Mouse (Mus musculus) embryonic facial prominence, embryonic 11.5 days (tissue): Measurements from ENCODE around the gene Clec14a. TPM values are rescaled to one million over a fixed set of nuclear protein-coding genes. Genes with fewer than 3 reads are reported as not detected.
A peak's percentile ranks its signal among the peaks of the same experiment; 100 is the strongest.
"Not testable (repeated sequence)": the region's sequence is repeated elsewhere in the genome, so short reads cannot be mapped to it uniquely, and the experiment has no call there.

Experiments used
- ATAC-seq: fragments of 200-750 bp; cut with Nextera tagmentation; replicated peaks from 2 replicates; pipeline ENCODE4 v1.8.0; 2017; ENCODE audit warnings: low read depth; ENCODE audit not compliant: insufficient number of reproducible peaks, low FRiP score, low TSS enrichment
- DNase-seq: peaks from one replicate; pipeline ENCODE4 v3.0.0-alpha.2; 2015; ENCODE audit warnings: low spot score
- H3K27ac ChIP-seq: fragments of 300-500 bp; sonication (generic); replicated peaks from 2 replicates; pipeline ENCODE4 v1.5.1; 2014; ENCODE audit warnings: mild to moderate bottlenecking, low read depth, low read length, control low read depth
- H3K27me3 ChIP-seq: fragments of 300-500 bp; sonication (generic); 2 replicates; pipeline ENCODE4 v1.6.1; 2014; ENCODE audit warnings: mild to moderate bottlenecking, low read length, moderate library complexity, mixed read lengths; ENCODE audit not compliant: control insufficient read depth, insufficient read depth
- H3K36me3 ChIP-seq: fragments of 300-500 bp; sonication (generic); replicated peaks from 2 replicates; pipeline ENCODE4 v1.6.1; 2014; ENCODE audit warnings: low read depth, mild to moderate bottlenecking, low read length, moderate library complexity, mixed read lengths; ENCODE audit not compliant: control insufficient read depth, insufficient read depth
- H3K4me1 ChIP-seq: fragments of 300-500 bp; sonication (generic); 2 replicates; pipeline ENCODE4 v1.6.1; 2014; ENCODE audit warnings: low read length, mixed read lengths; ENCODE audit not compliant: control insufficient read depth, insufficient read depth
- H3K4me2 ChIP-seq: fragments of 300-500 bp; sonication (generic); 2 replicates; pipeline ENCODE4 v1.6.1; 2014; ENCODE audit warnings: low read depth, mild to moderate bottlenecking, control low read depth, low read length, moderate library complexity
- H3K4me3 ChIP-seq: fragments of 300-500 bp; sonication (generic); 2 replicates; pipeline ENCODE4 v1.5.1; 2014; ENCODE audit warnings: low read depth, low read length, control low read depth
- H3K9ac ChIP-seq: fragments of 300-500 bp; sonication (generic); replicated peaks from 2 replicates; pipeline ENCODE4 v1.6.1; 2014; ENCODE audit warnings: mild to moderate bottlenecking, control low read depth, low read length
- H3K9me3 ChIP-seq: fragments of 300-500 bp; sonication (generic); replicated peaks from 2 replicates; pipeline ENCODE4 v1.6.1; 2016; ENCODE audit warnings: mild to moderate bottlenecking, low read length, inconsistent platforms, mixed read lengths; ENCODE audit not compliant: control insufficient read depth
- WGBS: fragments of 180-500 bp; shearing (Covaris S2); extraction: QIAGEN DNeasy Blood & Tissue Kit; methylation state at CpG from one replicate; pipeline ENCODE4 v1.1.7; 2014; 5-methylcytosine and 5-hydroxymethylcytosine counted together
- polyA plus RNA-seq: library from polyadenylated mRNA; unstranded; fragments of >200 nt; fragmentation: Nextera tagmentation; extraction: Ambion mirVana; gene quantifications from 2 replicates; pipeline ENCODE4 v1.2.1, GENCODE M21; 2014

The Clec14a gene
- polyA plus RNA-seq, result 5.5 and 6.4 TPM in 2 replicates

DNA sequence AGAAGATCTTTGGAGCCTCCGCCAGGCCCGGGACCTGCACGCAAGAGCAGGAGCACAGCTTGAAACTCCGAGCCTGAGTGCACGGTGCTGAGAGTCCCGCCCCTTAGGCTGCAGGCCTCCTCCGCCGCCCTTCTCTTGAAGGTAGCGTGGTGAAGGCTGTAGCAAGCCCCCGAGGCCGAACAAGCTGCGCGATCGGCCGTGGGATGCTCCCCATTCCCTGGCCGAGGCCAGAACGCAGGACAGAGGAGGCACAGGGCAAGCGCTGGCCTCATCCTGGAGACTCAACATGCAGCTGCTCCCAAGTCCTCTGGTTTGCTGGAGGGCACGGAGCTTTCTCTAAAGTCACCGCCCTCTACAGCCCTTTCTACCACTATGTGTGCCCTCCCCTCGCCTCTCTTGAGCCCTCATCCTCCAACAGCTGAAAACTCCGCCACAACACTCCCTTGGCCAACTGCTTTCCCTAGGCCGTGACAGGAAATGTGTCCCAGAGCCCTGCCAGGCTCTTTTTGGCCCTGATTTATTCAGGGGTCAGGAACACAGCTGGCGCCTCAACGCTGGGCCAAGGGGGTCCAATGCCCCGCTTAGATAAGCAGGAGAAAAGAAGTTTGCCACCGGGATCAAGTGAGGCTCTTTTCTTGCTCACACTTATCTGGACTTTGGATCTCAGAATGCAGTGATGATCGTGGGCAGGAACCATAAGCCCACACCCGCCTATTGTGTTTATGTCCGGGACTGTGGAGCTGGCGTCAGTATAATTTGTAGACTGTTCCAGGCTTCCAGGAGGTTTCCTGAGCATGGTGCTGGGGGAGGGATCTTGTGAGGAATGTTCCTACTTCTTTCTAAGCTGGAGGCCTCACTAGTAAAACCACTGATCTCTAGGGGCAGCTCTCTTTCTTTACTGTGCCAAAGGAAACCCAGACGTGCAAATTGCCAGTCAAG lies at the start of gene Clec14a:
Clec14a (minus strand) TSS at position 728 of the 939 bp plus-strand sequence.
- peak within 1 kb of the TSS; percentile 62 for H3K27ac ChIP-seq
- 6% methylated on average over 32 of the region's 32 CpGs for WGBS
- no peaks in the 10 kb centered on the region for H3K27me3 ChIP-seq
- no peaks in the 10 kb centered on the region for H3K36me3 ChIP-seq
- H3K9me3 ChIP-seq, result no peaks in the 10 kb centered on the region
- H3K9ac ChIP-seq, result peak within 1 kb of the TSS; percentile 68
- peak within 1 kb of the TSS; percentile 28 for H3K4me3 ChIP-seq
- DNase-seq, result peak; percentile 68
- peak within 1 kb of the TSS; percentile 74 for H3K4me2 ChIP-seq
- peak; percentile 90 for ATAC-seq
- H3K4me1 ChIP-seq, result no peaks in the 10 kb centered on the region; the same call in 1 of the 2 replicates

DNA sequence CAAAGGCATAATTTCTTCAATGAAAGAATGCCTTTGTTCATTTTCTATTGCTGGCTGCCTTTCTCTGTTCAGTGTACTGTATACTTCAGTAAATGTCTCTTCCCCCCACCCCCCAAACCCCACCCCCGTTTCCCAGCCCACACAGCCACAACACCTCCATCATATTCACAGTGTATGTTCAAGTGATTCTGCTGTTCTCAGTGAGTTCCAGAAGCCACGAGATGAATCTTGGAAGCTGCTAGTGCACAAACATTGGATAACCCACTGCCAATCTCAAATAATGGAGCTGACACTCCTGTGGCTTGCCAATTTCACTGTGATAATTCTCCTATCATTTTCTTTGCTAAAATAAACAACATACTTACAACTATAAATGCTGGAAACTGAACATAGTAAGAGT lies 38.7 kb upstream of the Clec14a start:
- no peak for ATAC-seq
- Histone ChIP-seq H3K9ac (no peak overlapping the region), H3K4me1 (no peaks in the 10 kb centered on the region), H3K27me3 (no peaks in the 10 kb centered on the region), H3K4me3 (no peak overlapping the region), H3K27ac (no peak overlapping the region), H3K9me3 (no peaks in the 10 kb centered on the region), H3K4me2 (no peak overlapping the region), H3K36me3 (no peaks in the 10 kb centered on the region)
- 75% methylated on average over 2 of the region's 2 CpGs for WGBS
- DNase-seq, result no peak

DNA sequence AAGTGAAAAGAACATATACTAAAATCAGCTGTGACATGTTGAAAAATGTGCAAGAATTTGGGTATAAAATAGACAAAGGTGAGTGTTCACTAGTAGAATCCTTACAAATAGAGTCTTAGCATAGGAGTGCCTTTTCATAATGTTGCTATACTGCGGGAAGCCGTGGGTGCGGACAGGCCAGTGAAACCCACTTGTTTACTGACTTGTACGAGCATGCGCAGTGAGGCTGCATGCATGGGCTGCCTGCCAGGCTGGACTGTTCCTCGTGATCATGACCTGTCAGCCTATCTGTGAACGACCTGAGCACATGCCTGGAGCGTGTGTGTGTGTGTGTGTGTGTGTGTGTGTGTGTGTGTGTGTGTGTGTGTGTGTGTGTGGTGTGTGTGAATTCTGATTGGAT lies 37.3 kb upstream of the Clec14a start:
- H3K36me3 ChIP-seq, H3K9me3 ChIP-seq, H3K27ac ChIP-seq, DNase-seq, H3K4me1 ChIP-seq, H3K27me3 ChIP-seq, H3K4me2 ChIP-seq, H3K4me3 ChIP-seq, H3K9ac ChIP-seq, ATAC-seq: not testable (repeated sequence)
- 89% methylated on average over 8 of the region's 8 CpGs for WGBS

DNA sequence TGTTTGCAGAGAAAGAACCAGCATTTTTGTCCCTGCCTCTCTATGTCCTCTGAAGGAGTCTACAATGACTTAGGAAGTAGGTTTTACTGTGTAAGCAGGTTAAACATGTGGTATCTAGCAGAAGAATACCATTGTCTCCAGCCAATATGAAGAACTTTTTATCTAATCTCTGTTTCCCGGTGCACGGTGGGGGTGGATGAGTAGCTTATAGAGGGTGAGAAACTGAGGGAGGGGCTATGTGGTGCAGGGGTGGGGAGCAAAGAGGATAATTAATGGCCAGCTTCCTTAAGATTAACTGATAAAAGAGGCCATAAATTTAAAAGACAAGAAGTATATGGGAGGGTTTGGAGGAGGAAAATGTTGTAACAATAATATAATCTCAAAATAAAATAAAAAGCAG lies 36.5 kb upstream of the Clec14a start:
- H3K9ac ChIP-seq, result no peak overlapping the region
- WGBS, result 78% methylated on average over 2 of the region's 2 CpGs
- no peaks in the 10 kb centered on the region for H3K36me3 ChIP-seq
- H3K4me3 ChIP-seq, result no peak overlapping the region
- no peak for DNase-seq
- no peaks in the 10 kb centered on the region for H3K4me1 ChIP-seq
- H3K27ac ChIP-seq, result no peak overlapping the region
- no peak for ATAC-seq
- H3K4me2 ChIP-seq, result no peak overlapping the region
- H3K27me3 ChIP-seq, result no peaks in the 10 kb centered on the region
- H3K9me3 ChIP-seq, result no peaks in the 10 kb centered on the region

DNA sequence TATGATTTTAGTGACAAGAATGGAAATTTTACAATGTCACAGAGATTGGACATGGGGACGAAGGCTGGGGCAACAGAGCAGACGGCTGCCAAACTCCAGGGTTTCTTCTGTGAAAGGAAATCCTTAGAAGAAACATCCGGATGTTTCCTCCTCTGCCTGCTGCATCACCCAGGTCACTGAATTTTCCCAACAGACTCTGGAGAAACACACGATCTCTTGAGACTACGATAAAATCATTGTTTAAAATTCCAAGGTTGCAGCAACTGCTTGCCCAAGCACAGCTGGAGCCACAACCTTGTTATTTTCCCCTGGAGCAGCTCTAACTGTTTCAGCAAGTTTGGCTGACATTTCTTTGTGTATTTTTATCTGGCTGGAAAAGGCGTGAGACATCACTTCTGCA lies 27.9 kb upstream of the Clec14a start:
- no peak for ATAC-seq
- Histone ChIP-seq H3K9ac (no peak overlapping the region), H3K4me3 (no peak overlapping the region), H3K9me3 (no peaks in the 10 kb centered on the region), H3K4me1 (no peaks in the 10 kb centered on the region), H3K27me3 (no peaks in the 10 kb centered on the region), H3K36me3 (no peaks in the 10 kb centered on the region), H3K4me2 (no peak overlapping the region), H3K27ac (no peak overlapping the region)
- DNase-seq, result no peak
- 73% methylated on average over 6 of the region's 6 CpGs for WGBS

DNA sequence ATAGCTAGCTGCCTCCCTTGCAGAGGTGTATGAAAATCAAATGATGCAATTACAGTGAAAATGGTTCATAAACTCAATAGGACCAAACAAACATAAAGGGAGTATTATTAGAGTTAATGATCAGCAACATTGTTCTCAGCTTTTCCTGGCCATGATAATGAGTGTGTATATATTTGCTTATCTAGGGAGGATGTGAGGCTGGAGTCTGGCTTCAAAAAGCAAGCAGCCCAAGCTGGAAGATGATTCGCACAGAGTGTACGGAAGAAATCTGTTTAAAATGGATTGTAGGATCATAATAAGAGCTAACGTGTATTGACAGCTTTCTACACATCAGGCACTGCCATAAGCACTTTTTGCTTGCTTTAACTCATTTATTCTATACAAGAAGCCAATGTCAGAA lies 16.8 kb upstream of the Clec14a start:
- H3K4me2 ChIP-seq, result no peak overlapping the region
- no peak overlapping the region for H3K9ac ChIP-seq
- H3K36me3 ChIP-seq, result no peaks in the 10 kb centered on the region
- 90% methylated on average over 3 of the region's 3 CpGs for WGBS
- H3K9me3 ChIP-seq, result no peaks in the 10 kb centered on the region
- ATAC-seq, result no peak
- H3K4me1 ChIP-seq, result no peaks in the 10 kb centered on the region
- DNase-seq, result no peak
- H3K4me3 ChIP-seq, result no peak overlapping the region
- H3K27me3 ChIP-seq, result no peaks in the 10 kb centered on the region
- H3K27ac ChIP-seq, result no peak overlapping the region

DNA sequence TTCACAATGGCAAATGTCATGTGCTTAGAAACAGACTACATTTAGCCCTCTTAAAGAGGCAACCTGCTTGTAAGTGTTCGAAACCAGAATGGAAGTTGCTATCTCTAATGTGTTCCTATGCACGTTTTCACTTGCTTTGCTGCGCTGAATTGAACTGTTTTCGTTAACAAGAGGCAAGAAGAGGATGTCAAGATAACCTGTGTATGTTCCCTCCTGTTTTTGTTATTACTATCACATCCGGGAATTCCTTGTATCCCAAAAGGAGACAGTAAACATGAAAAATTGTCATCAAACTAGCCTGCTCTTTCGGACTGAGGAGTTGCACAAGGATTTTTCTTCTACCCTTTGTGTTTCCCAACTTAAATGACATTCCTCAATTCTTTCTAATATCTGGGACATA lies 1.4 kb upstream of the Clec14a start:
- WGBS, result 83% methylated on average over 6 of the region's 6 CpGs
- Histone ChIP-seq H3K9ac (no peak overlapping the region), H3K36me3 (no peaks in the 10 kb centered on the region), H3K4me3 (no peak overlapping the region), H3K27me3 (no peaks in the 10 kb centered on the region), H3K27ac (no peak overlapping the region), H3K4me1 (no peaks in the 10 kb centered on the region; the same call in 1 of the 2 replicates), H3K9me3 (no peaks in the 10 kb centered on the region), H3K4me2 (no peak overlapping the region)
- DNase-seq (no peak), ATAC-seq (no peak)

DNA sequence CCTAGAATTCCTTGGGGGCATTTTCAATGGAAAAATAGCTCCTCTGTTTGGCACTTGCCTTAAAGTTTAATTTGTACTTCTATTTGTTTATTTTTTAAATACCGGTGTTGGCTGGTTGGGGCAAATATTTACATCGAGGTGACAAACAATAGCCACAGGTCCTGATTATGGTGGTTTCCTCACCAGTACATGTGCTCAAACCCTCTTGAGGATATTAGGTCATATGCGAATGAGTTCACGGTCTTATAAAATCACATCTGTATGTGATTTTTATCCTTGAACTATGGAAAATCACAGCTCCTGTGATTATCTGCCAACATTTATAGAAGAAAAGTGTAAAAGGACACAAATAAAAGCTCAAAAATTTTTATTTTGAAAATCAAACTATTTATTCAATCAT lies 415 bp upstream of the Clec14a start:
- Histone ChIP-seq H3K4me1 (no peaks in the 10 kb centered on the region; the same call in 1 of the 2 replicates), H3K27me3 (no peaks in the 10 kb centered on the region), H3K4me3 (no peak overlapping the region), H3K27ac (no peak overlapping the region), H3K9ac (no peak overlapping the region), H3K9me3 (no peaks in the 10 kb centered on the region), H3K36me3 (no peaks in the 10 kb centered on the region), H3K4me2 (no peak overlapping the region)
- no peak for DNase-seq
- ATAC-seq, result no peak
- WGBS, result 46% methylated on average over 4 of the region's 4 CpGs
